Mouse (Mus musculus): Measurements from ENCODE around the gene Eif5. TPM values are rescaled to one million over a fixed set of nuclear protein-coding genes. Genes with fewer than 3 reads are reported as not detected.

Gene Eif5
- polyA plus RNA-seq, 1 experiment from 2014 or later: 550 TPM

DNA sequence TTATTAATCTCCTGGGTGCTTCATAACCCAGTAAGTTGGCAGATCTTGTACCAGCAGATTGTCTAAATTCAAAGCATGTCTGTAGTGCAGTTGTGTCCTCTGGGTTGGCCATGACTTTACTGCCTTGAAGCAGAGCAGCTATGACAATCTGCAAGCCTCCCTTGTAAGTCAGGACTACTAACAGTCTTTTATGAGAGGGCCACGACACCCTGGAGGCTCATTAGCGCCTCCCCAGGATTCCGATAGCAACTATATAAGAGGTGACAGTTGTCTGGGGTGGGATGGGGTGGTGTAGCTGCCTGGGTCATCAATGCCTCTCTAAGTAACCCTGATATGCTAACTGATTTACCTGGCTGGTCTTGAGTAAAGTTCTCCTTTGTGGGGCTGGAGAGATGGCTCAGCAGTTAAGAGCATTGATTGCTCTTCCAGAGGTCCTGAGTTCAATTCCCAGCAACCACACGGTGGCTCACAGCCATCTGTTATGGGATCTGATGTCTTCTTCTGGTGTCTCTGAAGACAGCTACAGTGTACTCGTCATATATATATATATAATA is 25.3 kb downstream of the Eif5 start:
- no peaks in the 10 kb centered on the region for H3K9me3 ChIP-seq (ENCODE audit: control insufficient read depth, low read length)
- WGBS: 50% methylated on average over 5 of the region's 5 CpGs
- no peak overlapping the region for H3K27ac ChIP-seq (replicated peaks; ENCODE audit: low read depth, low read length)
- no peak overlapping the region for H3K4me3 ChIP-seq (replicated peaks; ENCODE audit: low read depth, low read length)
- H3K4me2 ChIP-seq (ENCODE audit: low read length): no peak overlapping the region
- no peak overlapping the region for H3K9ac ChIP-seq (replicated peaks; ENCODE audit: low read length)
- H3K27me3 ChIP-seq (ENCODE audit: control insufficient read depth, insufficient read depth, low read length): no peaks in the 10 kb centered on the region
- no peaks in the 10 kb centered on the region for H3K36me3 ChIP-seq (ENCODE audit: control insufficient read depth, insufficient read depth, low read length)
- DNase-seq: no peak
- no peaks in the 10 kb centered on the region for H3K4me1 ChIP-seq (ENCODE audit: control insufficient read depth, insufficient read depth, low read length)
- ATAC-seq (ENCODE audit: low FRiP score, low TSS enrichment): no peak

GRCm38 (mm10) chr12:111565363-111565762 is 27.5 kb downstream of the Eif5 start:
- no peaks in the 10 kb centered on the region for H3K4me1 ChIP-seq (ENCODE audit: control insufficient read depth, insufficient read depth, low read length)
- no peaks in the 10 kb centered on the region for H3K27me3 ChIP-seq (ENCODE audit: control insufficient read depth, insufficient read depth, low read length)
- no peak overlapping the region for H3K4me2 ChIP-seq (ENCODE audit: low read length)
- WGBS: 82% methylated on average over 5 of the region's 5 CpGs
- no peak overlapping the region for H3K27ac ChIP-seq (replicated peaks; ENCODE audit: low read depth, low read length)
- no peaks in the 10 kb centered on the region for H3K9me3 ChIP-seq (ENCODE audit: control insufficient read depth, low read length)
- DNase-seq: no peak
- no peak overlapping the region for H3K4me3 ChIP-seq (replicated peaks; ENCODE audit: low read depth, low read length)
- H3K9ac ChIP-seq (replicated peaks; ENCODE audit: low read length): no peak overlapping the region
- ATAC-seq (ENCODE audit: low FRiP score, low TSS enrichment): no peak
- H3K36me3 ChIP-seq (ENCODE audit: control insufficient read depth, insufficient read depth, low read length): no peaks in the 10 kb centered on the region

GRCm38 (mm10) chr12:111568836-111569235 is 31.0 kb downstream of the Eif5 start:
- no peak overlapping the region for H3K4me2 ChIP-seq (ENCODE audit: low read length)
- H3K9ac ChIP-seq (replicated peaks; ENCODE audit: low read length): no peak overlapping the region
- DNase-seq (no peak), ATAC-seq (ENCODE audit: low FRiP score, low TSS enrichment) (no peak)
- WGBS: 73% methylated on average over 11 of the region's 11 CpGs
- H3K36me3 ChIP-seq (ENCODE audit: control insufficient read depth, insufficient read depth, low read length): no peaks in the 10 kb centered on the region
- H3K27me3 ChIP-seq (ENCODE audit: control insufficient read depth, insufficient read depth, low read length): no peaks in the 10 kb centered on the region
- peaks cover 9% of the 10 kb centered on the region for H3K4me1 ChIP-seq (ENCODE audit: control insufficient read depth, insufficient read depth, low read length)
- no peaks in the 10 kb centered on the region for H3K9me3 ChIP-seq (ENCODE audit: control insufficient read depth, low read length)
- no peak overlapping the region for H3K27ac ChIP-seq (replicated peaks; ENCODE audit: low read depth, low read length)
- H3K4me3 ChIP-seq (replicated peaks; ENCODE audit: low read depth, low read length): no peak overlapping the region

DNA sequence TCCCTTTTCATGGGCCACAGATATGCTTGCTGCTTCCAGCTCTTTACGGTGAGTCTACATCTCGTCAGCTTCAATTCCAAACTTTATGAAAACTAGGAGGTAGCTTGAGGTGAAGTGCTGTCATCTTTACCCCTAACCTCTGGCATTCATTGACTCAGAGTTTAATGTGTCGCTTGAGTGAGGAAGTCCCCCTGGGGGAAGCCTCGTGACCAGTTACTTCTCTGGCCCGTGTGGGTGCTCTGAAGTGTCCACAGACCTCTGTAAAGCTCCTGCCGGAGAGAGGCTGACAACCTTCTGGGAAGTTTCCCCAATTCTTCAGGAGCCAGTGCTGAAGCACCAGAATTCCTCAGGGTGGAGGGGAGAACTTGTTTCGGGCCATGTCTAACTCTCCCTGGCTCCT is 34.6 kb downstream of the Eif5 start:
- no peak overlapping the region; the same call in 1 of the 2 replicates for H3K9ac ChIP-seq (replicated peaks; ENCODE audit: low read length)
- H3K4me1 ChIP-seq (ENCODE audit: control insufficient read depth, insufficient read depth, low read length): peaks cover 24% of the 10 kb centered on the region
- DNase-seq: no peak
- H3K4me2 ChIP-seq (ENCODE audit: low read length): no peak overlapping the region
- no peaks in the 10 kb centered on the region for H3K27me3 ChIP-seq (ENCODE audit: control insufficient read depth, insufficient read depth, low read length)
- H3K27ac ChIP-seq (replicated peaks; ENCODE audit: low read depth, low read length): no peak overlapping the region
- H3K9me3 ChIP-seq (ENCODE audit: control insufficient read depth, low read length): no peaks in the 10 kb centered on the region
- H3K36me3 ChIP-seq (ENCODE audit: control insufficient read depth, insufficient read depth, low read length): no peaks in the 10 kb centered on the region
- no peak overlapping the region for H3K4me3 ChIP-seq (replicated peaks; ENCODE audit: low read depth, low read length)
- 86% methylated on average over 7 of the region's 7 CpGs for WGBS
- no peak for ATAC-seq (ENCODE audit: low FRiP score, low TSS enrichment)

- WGBS: 40% methylated on average over 6 of the region's 6 CpGs
- no peak for DNase-seq
- Histone ChIP-seq H3K36me3 (ENCODE audit: control insufficient read depth, insufficient read depth, low read length) (no peaks in the 10 kb centered on the region), H3K4me3 (replicated peaks; ENCODE audit: low read depth, low read length) (peak overlapping the region; percentile 99), H3K9me3 (ENCODE audit: control insufficient read depth, low read length) (no peaks in the 10 kb centered on the region), H3K9ac (replicated peaks; ENCODE audit: low read length) (peak overlapping the region; percentile 97; the same call in 1 of the 2 replicates), H3K4me1 (ENCODE audit: control insufficient read depth, insufficient read depth, low read length) (peaks cover 24% of the 10 kb centered on the region), H3K27me3 (ENCODE audit: control insufficient read depth, insufficient read depth, low read length) (no peaks in the 10 kb centered on the region), H3K4me2 (ENCODE audit: low read length) (peak overlapping the region; percentile 98), H3K27ac (replicated peaks; ENCODE audit: low read depth, low read length) (no peak overlapping the region)
- ATAC-seq (ENCODE audit: low FRiP score, low TSS enrichment): no peak
Measured at GRCm38 (mm10) chr12:111573315-111573714, 35.5 kb downstream of the Eif5 start.

DNA sequence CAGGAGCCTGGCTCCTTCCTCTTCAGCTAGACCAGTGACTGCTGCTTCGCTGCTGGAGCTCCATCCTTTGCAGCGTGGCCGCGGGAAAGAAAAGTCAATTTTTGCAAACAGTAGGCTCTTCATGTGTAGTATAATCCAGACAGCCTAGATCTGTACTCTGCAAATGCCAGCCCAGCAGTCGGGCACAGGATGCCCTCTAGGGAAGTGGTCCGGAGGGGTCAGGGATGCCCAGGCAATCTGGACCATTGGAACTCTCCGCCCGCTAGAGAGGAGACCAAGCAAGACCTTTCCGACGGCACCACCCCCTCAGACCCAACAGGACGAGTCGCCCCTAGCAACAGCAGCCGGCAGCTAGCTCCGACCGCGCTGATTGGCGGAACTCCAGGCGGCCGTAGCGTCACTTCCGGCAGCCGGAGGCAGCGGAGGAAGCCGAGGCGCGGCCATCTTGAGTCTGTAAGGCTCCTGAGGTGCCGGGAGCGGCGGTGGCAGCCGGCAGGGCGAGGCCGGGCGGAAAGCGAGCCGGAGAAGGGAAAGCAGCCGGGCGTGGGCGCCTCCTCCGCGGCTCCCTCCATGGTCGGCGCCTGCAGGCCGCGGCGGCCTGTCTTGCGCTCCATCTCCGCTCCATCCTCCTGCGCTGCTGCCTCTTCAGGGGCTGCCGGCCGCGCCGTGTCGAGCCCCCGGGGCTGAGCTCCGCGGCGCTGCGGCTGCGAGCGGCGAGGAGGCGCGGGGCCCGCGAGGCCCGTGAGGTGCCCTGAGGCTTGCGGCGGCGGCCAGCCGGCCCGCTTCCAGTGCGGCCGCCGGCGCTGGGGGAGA is 36.5 kb downstream of the Eif5 start, which contains the start of gene Mark3:
Gene Mark3 (plus strand): TSS at position 450 of the 813 bp plus-strand sequence.
- Histone ChIP-seq H3K27me3 (ENCODE audit: control insufficient read depth, insufficient read depth, low read length) (no peaks in the 10 kb centered on the region), H3K4me2 (ENCODE audit: low read length) (peak within 1 kb of the TSS; percentile 98), H3K4me3 (replicated peaks; ENCODE audit: low read depth, low read length) (peak within 1 kb of the TSS; percentile 99), H3K9me3 (ENCODE audit: control insufficient read depth, low read length) (no peaks in the 10 kb centered on the region), H3K4me1 (ENCODE audit: control insufficient read depth, insufficient read depth, low read length) (peaks cover 24% of the 10 kb centered on the region), H3K27ac (replicated peaks; ENCODE audit: low read depth, low read length) (peak within 1 kb of the TSS; percentile 96), H3K36me3 (ENCODE audit: control insufficient read depth, insufficient read depth, low read length) (no peaks in the 10 kb centered on the region), H3K9ac (replicated peaks; ENCODE audit: low read length) (peak within 1 kb of the TSS; percentile 97)
- WGBS: under 1% methylated on average over 74 of the region's 75 CpGs
- ATAC-seq (ENCODE audit: low FRiP score, low TSS enrichment): peak; percentile 98
- DNase-seq: peak; percentile 99

GRCm38 (mm10) chr12:111574887-111575838 is 37.3 kb downstream of the Eif5 start:
- DNase-seq: peak; percentile 58
- Histone ChIP-seq H3K4me3 (replicated peaks; ENCODE audit: low read depth, low read length) (peak overlapping the region; percentile 99), H3K9me3 (ENCODE audit: control insufficient read depth, low read length) (no peaks in the 10 kb centered on the region), H3K27ac (replicated peaks; ENCODE audit: low read depth, low read length) (peak overlapping the region; percentile 96), H3K27me3 (ENCODE audit: control insufficient read depth, insufficient read depth, low read length) (no peaks in the 10 kb centered on the region), H3K9ac (replicated peaks; ENCODE audit: low read length) (peak overlapping the region; percentile 97), H3K4me1 (ENCODE audit: control insufficient read depth, insufficient read depth, low read length) (peaks cover 24% of the 10 kb centered on the region), H3K4me2 (ENCODE audit: low read length) (peak overlapping the region; percentile 98), H3K36me3 (ENCODE audit: control insufficient read depth, insufficient read depth, low read length) (no peaks in the 10 kb centered on the region)
- ATAC-seq (ENCODE audit: low FRiP score, low TSS enrichment): peak; percentile 44
- under 1% methylated on average over 58 of the region's 58 CpGs for WGBS

GRCm38 (mm10) chr12:111583058-111583457 is 45.2 kb downstream of the Eif5 start:
- ATAC-seq (ENCODE audit: low FRiP score, low TSS enrichment): no peak
- H3K27me3 ChIP-seq (ENCODE audit: control insufficient read depth, insufficient read depth, low read length): no peaks in the 10 kb centered on the region
- no peak for DNase-seq

More at GRCm38 (mm10) chr12:111583058-111583457, 45.2 kb downstream of the Eif5 start:
- H3K36me3 ChIP-seq (ENCODE audit: control insufficient read depth, insufficient read depth, low read length): no peaks in the 10 kb centered on the region
- no peak overlapping the region for H3K27ac ChIP-seq (replicated peaks; ENCODE audit: low read depth, low read length)
- H3K9me3 ChIP-seq (ENCODE audit: control insufficient read depth, low read length): no peaks in the 10 kb centered on the region
- WGBS: 94% methylated on average over 1 of the region's 1 CpGs
- no peaks in the 10 kb centered on the region for H3K4me1 ChIP-seq (ENCODE audit: control insufficient read depth, insufficient read depth, low read length)
- H3K9ac ChIP-seq (replicated peaks; ENCODE audit: low read length): no peak overlapping the region
- H3K4me3 ChIP-seq (replicated peaks; ENCODE audit: low read depth, low read length): no peak overlapping the region
- H3K4me2 ChIP-seq (ENCODE audit: low read length): no peak overlapping the region

Measured in midbrain, embryonic 14.5 days (tissue).